Mouse (Mus musculus) ES-E14 (cell line): ENCODE results near the gene Arid5b. TPM values are rescaled to one million over a fixed set of nuclear protein-coding genes. Genes with fewer than 3 reads are reported as not detected.

Source experiments
- DNase-seq: peaks from one replicate; pipeline ENCODE4 v3.0.0-alpha.2; 2013; ENCODE audit warnings: low read depth, low spot score
- H3K27ac ChIP-seq: 2 replicates; pipeline ENCODE4 v1.5.1; 2012; ENCODE audit warnings: low read depth, mild to moderate bottlenecking, low read length, moderate library complexity, mixed read lengths; ENCODE audit not compliant: poor library complexity, insufficient read depth, severe bottlenecking
- H3K36me3 ChIP-seq: 2 replicates; pipeline ENCODE4 v1.6.1; 2012; ENCODE audit warnings: mild to moderate bottlenecking, low read length, moderate library complexity, mixed read lengths; ENCODE audit not compliant: control insufficient read depth, poor library complexity, insufficient read depth, severe bottlenecking
- H3K4me1 ChIP-seq, 2 experiments: fragments of 150-350 bp in 1 of 2; sonication (generic) in 1 of 2; 2 replicates each; pipeline ENCODE4 v1.6.1; 2012; ENCODE audit warnings: low read length in 2 of 2, mild to moderate bottlenecking in 1 of 2, mixed read lengths in 1 of 2; ENCODE audit not compliant: control insufficient read depth in 2 of 2, insufficient read depth in 2 of 2, poor library complexity in 1 of 2
- H3K4me3 ChIP-seq, 2 experiments: fragments of 150-350 bp in 1 of 2; sonication (generic) in 1 of 2; 2 replicates each; pipeline ENCODE4 v1.5.1; 2012; ENCODE audit warnings: low read length in 2 of 2, low read depth in 1 of 2, mild to moderate bottlenecking in 1 of 2, mixed read lengths in 1 of 2; ENCODE audit not compliant: insufficient read depth in 1 of 2, poor library complexity in 1 of 2, severe bottlenecking in 1 of 2
- H3K9ac ChIP-seq: 2 replicates; pipeline ENCODE4 v1.6.1; 2012; ENCODE audit warnings: low read depth, mild to moderate bottlenecking, low read length, mixed read lengths; ENCODE audit not compliant: poor library complexity, insufficient read depth, severe bottlenecking
- H3K9me3 ChIP-seq: fragments of 150-350 bp; sonication (generic); 2 replicates; pipeline ENCODE4 v1.6.1; 2012; ENCODE audit warnings: low read depth, mild to moderate bottlenecking, low read length; ENCODE audit not compliant: control insufficient read depth, insufficient read depth
- CHD2 ChIP-seq: IDR thresholded peaks from 2 replicates; pipeline ENCODE4 v1.6.1; 2014; ENCODE audit warnings: mild to moderate bottlenecking, low read depth, low read length, inconsistent platforms
- HCFC1 ChIP-seq: IDR thresholded peaks from 2 replicates; pipeline ENCODE4 v1.6.1; 2012; ENCODE audit warnings: low read length, inconsistent platforms, borderline replicate concordance; ENCODE audit not compliant: insufficient read depth
- MAFK ChIP-seq: IDR thresholded peaks from 2 replicates; pipeline ENCODE4 v1.6.1; 2014; ENCODE audit warnings: mild to moderate bottlenecking, low read depth, low read length, inconsistent platforms; ENCODE audit not compliant: insufficient read depth
- ZC3H11A ChIP-seq: IDR thresholded peaks from 2 replicates; pipeline ENCODE4 v1.6.1; 2012; ENCODE audit warnings: low read depth, mild to moderate bottlenecking, inconsistent platforms, low read length, borderline replicate concordance
- ZNF384 ChIP-seq: IDR thresholded peaks from 2 replicates; pipeline ENCODE4 v1.6.1; 2012; ENCODE audit warnings: low read depth, low read length, inconsistent platforms
- in situ Hi-C, 2 experiments: fragments of 600-800 bp; cut with MboI; formaldehyde crosslinking; loops; one replicate each; pipeline ENCODE4 v1.15.1; 2025; ENCODE audit warnings: low sequenced_read_pairs in 2 of 2, inconsistent platforms in 1 of 2; ENCODE audit not compliant: unreplicated experiment in 2 of 2
- total RNA-seq: library from RNA; depleted of rRNA; stranded (reverse); fragments of 300-350 nt; gene quantifications from 2 replicates; pipeline ENCODE4 v1.2.3, GENCODE M21; 2012

Gene Arid5b
- total RNA-seq, 1 experiment = 26.2 TPM

DNA sequence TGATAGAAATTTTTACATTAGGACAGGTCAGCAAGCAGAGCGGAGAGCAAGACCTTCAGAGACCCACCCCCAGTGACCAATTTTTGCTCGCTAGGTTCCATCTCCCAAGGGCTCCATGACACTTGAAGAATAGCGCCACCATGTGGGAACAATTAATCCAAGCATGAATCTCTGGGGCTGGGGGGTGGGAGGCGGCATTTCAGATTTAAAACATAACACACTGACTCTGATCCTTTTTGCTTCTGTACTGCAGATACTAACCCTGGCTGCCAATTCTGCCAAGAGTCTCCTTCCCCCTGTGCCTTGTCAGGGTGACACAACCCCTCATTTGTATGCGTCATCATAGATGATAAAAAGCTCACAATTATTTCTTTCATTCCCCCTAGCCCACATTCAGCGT, 122.4 kb downstream of the Arid5b start:
- in situ Hi-C loops = loop anchor here in 1 of 2 experiments (10.0 kb wide), 1 partner anchor 101 kb away; no protein-coding TSS in a partner anchor
- TF ChIP-seq ZNF384 (no peak), HCFC1 (no peak), ZC3H11A (no peak), MAFK (no peak), CHD2 (no peak)
- H3K4me1 ChIP-seq = peaks cover 5 to 7% of the 10 kb centered on the region in 2 experiments; a peak in 3 of 4 replicates
- no peak overlapping the region for H3K4me3 ChIP-seq
- no peak overlapping the region; the same call in 1 of the 2 replicates for H3K27ac ChIP-seq
- no peaks in the 10 kb centered on the region for H3K9me3 ChIP-seq
- no peaks in the 10 kb centered on the region for H3K36me3 ChIP-seq
- H3K9ac ChIP-seq = no peak overlapping the region
- DNase-seq = no peak

DNA sequence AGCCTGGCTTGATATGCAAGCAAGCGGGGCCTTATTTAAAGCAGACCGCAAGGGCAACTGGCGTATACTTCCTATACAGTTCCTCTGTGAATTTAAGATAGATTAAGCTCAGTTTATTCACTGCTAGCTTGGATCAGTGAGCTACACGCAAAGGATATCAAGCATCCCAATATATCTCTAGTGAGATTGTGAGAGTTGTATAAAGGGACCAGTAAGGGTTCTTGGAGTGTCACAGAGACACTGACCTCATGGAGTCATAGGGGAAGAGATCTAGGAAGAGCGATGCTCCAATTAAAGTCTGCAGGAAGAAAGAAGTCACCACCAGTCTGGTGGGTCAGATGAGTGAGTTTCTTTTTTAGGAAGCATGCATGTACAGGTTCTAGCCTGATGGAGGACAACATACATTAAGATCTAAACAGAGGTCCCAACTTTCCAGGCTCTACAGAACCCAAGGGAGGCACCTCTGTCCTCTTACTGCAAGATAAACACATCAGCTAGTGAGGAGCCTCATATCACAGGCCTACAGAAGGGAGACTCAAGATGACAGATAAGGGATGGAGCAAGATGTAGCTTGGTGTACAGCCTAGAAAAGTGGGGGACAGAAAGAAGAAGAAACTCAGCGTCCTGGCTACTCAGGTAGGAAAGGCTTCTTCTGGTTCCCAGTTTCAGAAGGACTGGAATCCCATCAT, 123.0 kb downstream of the Arid5b start:
- Histone ChIP-seq H3K9ac (no peak overlapping the region), H3K4me1 (peaks cover 5 to 7% of the 10 kb centered on the region in 2 experiments; a peak in 3 of 4 replicates), H3K9me3 (no peaks in the 10 kb centered on the region), H3K36me3 (no peaks in the 10 kb centered on the region), H3K4me3 (no peak overlapping the region), H3K27ac (no peak overlapping the region)
- in situ Hi-C loops = loop anchor here in 1 of 2 experiments (10.0 kb wide), 1 partner anchor 101 kb away; no protein-coding TSS in a partner anchor
- no peak for DNase-seq
- TF ChIP-seq HCFC1 = no peak
- TF ChIP-seq ZNF384 = no peak
- no peak for TF ChIP-seq CHD2
- TF ChIP-seq ZC3H11A = no peak
- TF ChIP-seq MAFK = no peak

DNA sequence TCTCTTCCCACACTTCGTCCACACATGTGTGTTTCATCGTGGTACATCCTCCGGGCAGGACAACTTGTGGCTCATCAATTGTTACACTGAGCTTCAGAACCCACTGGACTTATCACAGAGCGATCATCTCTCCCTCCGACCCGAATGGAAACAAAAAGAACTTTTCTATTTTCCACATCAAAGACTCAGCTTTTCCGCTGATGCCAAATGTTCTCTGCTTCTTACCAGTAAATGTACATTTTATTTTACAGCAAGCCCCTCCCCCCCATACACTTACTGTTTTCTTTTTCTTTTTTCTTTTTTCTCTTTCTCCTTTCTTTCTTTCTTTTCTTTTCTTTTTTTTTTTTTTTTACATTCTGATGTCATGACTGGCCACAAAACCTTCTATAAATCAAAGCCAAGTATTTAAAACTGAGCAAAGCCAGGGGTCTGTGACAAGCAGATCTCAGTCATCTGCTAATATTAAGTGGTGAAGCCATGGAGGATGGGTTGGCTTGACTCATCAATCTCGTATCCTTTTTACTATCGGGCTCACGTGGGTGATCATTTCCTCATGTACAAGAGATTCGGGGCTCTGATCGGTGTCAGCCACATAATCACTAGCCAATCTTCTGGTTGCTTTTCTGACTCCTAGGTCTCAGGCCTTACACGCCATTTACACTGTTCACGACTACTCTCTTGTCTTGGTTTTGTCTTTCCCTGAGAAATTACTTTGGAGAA, 124.3 kb downstream of the Arid5b start:
- TF ChIP-seq ZNF384 (no peak), CHD2 (no peak), MAFK (no peak), HCFC1 (no peak), ZC3H11A (no peak)
- no peak for DNase-seq
- in situ Hi-C loops = loop anchor here in 1 of 2 experiments (10.0 kb wide), 1 partner anchor 99 kb away; no protein-coding TSS in a partner anchor
- Histone ChIP-seq H3K36me3 (no peaks in the 10 kb centered on the region), H3K9ac (no peak overlapping the region), H3K27ac (no peak overlapping the region), H3K4me1 (peaks cover 5 to 7% of the 10 kb centered on the region in 2 experiments; a peak in 3 of 4 replicates), H3K4me3 (no peak overlapping the region), H3K9me3 (no peaks in the 10 kb centered on the region)

DNA sequence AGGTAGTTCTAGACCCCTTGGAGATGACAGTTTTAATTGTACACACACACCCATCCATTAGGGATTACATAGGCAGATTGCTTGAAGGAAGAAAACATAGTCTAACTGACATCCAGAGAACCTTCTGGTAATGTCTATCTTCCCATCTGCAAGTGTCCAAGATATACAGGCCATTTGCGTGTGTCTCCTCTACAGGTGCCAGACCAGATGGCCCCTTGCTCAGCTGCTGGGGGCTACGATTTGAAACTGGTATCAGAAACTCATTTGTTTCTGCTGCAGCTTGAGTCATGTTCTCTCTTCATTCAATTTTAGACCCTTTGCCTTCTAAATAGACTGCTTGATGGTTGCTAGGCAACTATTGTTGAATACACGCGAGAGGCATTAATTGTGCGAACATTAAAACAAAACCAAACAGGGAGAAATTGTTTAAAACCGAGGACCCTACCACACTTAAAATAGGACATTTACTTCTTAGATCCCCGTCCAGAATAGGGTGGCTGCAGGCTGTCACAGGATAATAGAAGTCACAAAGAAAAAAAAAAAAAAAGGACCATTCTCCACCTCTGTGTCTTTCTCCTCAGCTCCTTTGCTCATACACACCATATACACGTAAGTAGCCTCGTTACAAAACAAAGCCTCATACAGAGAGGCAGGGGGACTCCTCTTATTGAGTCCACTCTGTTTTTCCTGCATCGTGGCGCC, 125.0 kb downstream of the Arid5b start:
- TF ChIP-seq ZNF384 = no peak
- TF ChIP-seq HCFC1 = no peak
- no peak for TF ChIP-seq CHD2
- no peak for TF ChIP-seq MAFK
- TF ChIP-seq ZC3H11A = no peak
- DNase-seq = no peak
- Histone ChIP-seq H3K4me1 (peaks cover 5 to 10% of the 10 kb centered on the region in 2 experiments; a peak in 3 of 4 replicates), H3K9ac (no peak overlapping the region), H3K4me3 (no peak overlapping the region), H3K36me3 (no peaks in the 10 kb centered on the region), H3K27ac (no peak overlapping the region), H3K9me3 (no peaks in the 10 kb centered on the region)
- in situ Hi-C loops = loop anchor here in 1 of 2 experiments (10.0 kb wide), 1 partner anchor 99 kb away; no protein-coding TSS in a partner anchor
